Mouse (Mus musculus): ENCODE results near the gene 1810009A15Rik. TPM values are rescaled to one million over a fixed set of nuclear protein-coding genes. Genes with fewer than 3 reads are reported as not detected.

Gene 1810009A15Rik
- polyA plus RNA-seq, 1 experiment from 2014 or later: 178 TPM

DNA sequence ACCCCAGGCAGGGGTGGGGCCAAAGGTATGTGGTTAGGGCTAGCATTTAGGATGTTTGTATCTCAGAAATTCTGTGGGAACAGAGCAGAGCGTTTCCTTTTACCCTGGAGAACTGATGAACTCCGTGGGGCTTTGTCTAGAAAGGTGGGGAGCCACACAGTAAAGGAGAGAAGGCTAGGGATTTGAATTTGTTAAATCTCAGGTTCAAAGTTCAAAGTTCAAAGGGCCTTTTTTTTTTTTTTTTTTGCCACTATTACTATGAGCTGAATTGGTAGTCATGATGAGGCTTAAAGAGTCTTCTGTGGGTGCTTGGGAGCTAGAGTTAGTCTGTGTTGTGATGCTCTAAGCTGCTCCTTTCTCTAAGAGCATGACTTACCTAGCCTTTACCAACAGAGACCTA, 48.1 kb downstream of the 1810009A15Rik start:
- Histone ChIP-seq H3K4me1 (peaks cover 15% of the 10 kb centered on the region), H3K27me3 (ENCODE audit: poor library complexity, severe bottlenecking) (no peaks in the 10 kb centered on the region), H3K4me3 (no peak overlapping the region), H3K27ac (no peak overlapping the region), H3K9me3 (no peaks in the 10 kb centered on the region), H3K36me3 (replicated peaks) (peaks cover 69% of the 10 kb centered on the region)
- whole genome bisulfite sequencing: 84% methylated on average over 2 of the region's 2 CpGs
- no peak for DNase-seq (ENCODE audit: extremely low spot score, low spot score)

Small RNAs within 50 kb of the gene (microRNA-seq; reads per million reads assigned to microRNA genes)
- not detected for gene Mir5136

Other genes starting within 250 kb of the 1810009A15Rik start
- gene Chrm1, start 225.1 kb upstream of the 1810009A15Rik start, polyA plus RNA-seq (2016; fragmentation: Nextera tagmentation; extraction: Ambion mirVana): not detected in 2 replicates
- 136 and 149 TPM in 2 replicates for gene Slc3a2, start 165.5 kb upstream of the 1810009A15Rik start, polyA plus RNA-seq (2016; fragmentation: Nextera tagmentation; extraction: Ambion mirVana)
- 120 and 126 TPM in 2 replicates for gene Wdr74, start 153.0 kb upstream of the 1810009A15Rik start, polyA plus RNA-seq (2016; fragmentation: Nextera tagmentation; extraction: Ambion mirVana)
- gene 1700092M07Rik, start 148.1 kb upstream of the 1810009A15Rik start, polyA plus RNA-seq (2016; fragmentation: Nextera tagmentation; extraction: Ambion mirVana): 3.4 and 3.7 TPM in 2 replicates
- gene Stx5a, start 147.4 kb upstream of the 1810009A15Rik start, polyA plus RNA-seq (2016; fragmentation: Nextera tagmentation; extraction: Ambion mirVana): 86.8 and 87.8 TPM in 2 replicates
- gene Nxf1, start 131.8 kb upstream of the 1810009A15Rik start, polyA plus RNA-seq (2016; fragmentation: Nextera tagmentation; extraction: Ambion mirVana): 254 and 275 TPM in 2 replicates
- 170 TPM in 2 replicates for gene Tmem223, start 117.9 kb upstream of the 1810009A15Rik start, polyA plus RNA-seq (2016; fragmentation: Nextera tagmentation; extraction: Ambion mirVana)
- 47.4 and 49.5 TPM in 2 replicates for gene Tmem179b, start 114.4 kb upstream of the 1810009A15Rik start, polyA plus RNA-seq (2016; fragmentation: Nextera tagmentation; extraction: Ambion mirVana)
- 48.6 and 49.4 TPM in 2 replicates for gene Taf6l, start 102.4 kb upstream of the 1810009A15Rik start, polyA plus RNA-seq (2016; fragmentation: Nextera tagmentation; extraction: Ambion mirVana)
- 173 and 180 TPM in 2 replicates for gene Polr2g, start 90.3 kb upstream of the 1810009A15Rik start, polyA plus RNA-seq (2016; fragmentation: Nextera tagmentation; extraction: Ambion mirVana)
- gene Zbtb3, start 86.3 kb upstream of the 1810009A15Rik start, polyA plus RNA-seq (2016; fragmentation: Nextera tagmentation; extraction: Ambion mirVana): 6.6 and 6.8 TPM in 2 replicates
- gene Ttc9c, start 69.5 kb upstream of the 1810009A15Rik start, polyA plus RNA-seq (2016; fragmentation: Nextera tagmentation; extraction: Ambion mirVana): 82.5 and 85.5 TPM in 2 replicates
- gene Hnrnpul2, start 68.8 kb upstream of the 1810009A15Rik start, polyA plus RNA-seq (2016; fragmentation: Nextera tagmentation; extraction: Ambion mirVana): 4.9 and 5.4 TPM in 2 replicates
- gene AC129217.1, start 59.1 kb upstream of the 1810009A15Rik start, polyA plus RNA-seq (2016; fragmentation: Nextera tagmentation; extraction: Ambion mirVana): not detected in 2 replicates
- 47.0 and 48.0 TPM in 2 replicates for gene Bscl2, start 51.4 kb upstream of the 1810009A15Rik start, polyA plus RNA-seq (2016; fragmentation: Nextera tagmentation; extraction: Ambion mirVana)
- gene Gng3, start 49.7 kb upstream of the 1810009A15Rik start, polyA plus RNA-seq (2016; fragmentation: Nextera tagmentation; extraction: Ambion mirVana): 27.8 and 31.7 TPM in 2 replicates
- 0.36 and 0.99 TPM in 2 replicates for gene Lrrn4cl, start 38.1 kb upstream of the 1810009A15Rik start, polyA plus RNA-seq (2016; fragmentation: Nextera tagmentation; extraction: Ambion mirVana)
- gene Ubxn1, start 17.4 kb upstream of the 1810009A15Rik start, polyA plus RNA-seq (2016; fragmentation: Nextera tagmentation; extraction: Ambion mirVana): 208 and 212 TPM in 2 replicates
- gene Uqcc3, start 7.9 kb upstream of the 1810009A15Rik start, polyA plus RNA-seq (2016; fragmentation: Nextera tagmentation; extraction: Ambion mirVana): 53.2 and 55.5 TPM in 2 replicates
- 125 and 130 TPM in 2 replicates for gene Lbhd1, start 5.1 kb upstream of the 1810009A15Rik start, polyA plus RNA-seq (2016; fragmentation: Nextera tagmentation; extraction: Ambion mirVana)
- not detected in 2 replicates for gene Gm49403, start 4.9 kb upstream of the 1810009A15Rik start, polyA plus RNA-seq (2016; fragmentation: Nextera tagmentation; extraction: Ambion mirVana)
- gene Gm49416, start 73 bp downstream of the 1810009A15Rik start, polyA plus RNA-seq (2016; fragmentation: Nextera tagmentation; extraction: Ambion mirVana): 0.20 and 0.37 TPM in 2 replicates
- 59.9 and 61.4 TPM in 2 replicates for gene Ints5, start 4.2 kb downstream of the 1810009A15Rik start, polyA plus RNA-seq (2016; fragmentation: Nextera tagmentation; extraction: Ambion mirVana)
- gene Ganab, start 9.2 kb downstream of the 1810009A15Rik start, polyA plus RNA-seq (2016; fragmentation: Nextera tagmentation; extraction: Ambion mirVana): 118 and 121 TPM in 2 replicates
- gene B3gat3, start 31.5 kb downstream of the 1810009A15Rik start, polyA plus RNA-seq (2016; fragmentation: Nextera tagmentation; extraction: Ambion mirVana): 49.6 and 52.2 TPM in 2 replicates
- 3.7 and 3.9 TPM in 2 replicates for gene Rom1, start 40.5 kb downstream of the 1810009A15Rik start, polyA plus RNA-seq (2016; fragmentation: Nextera tagmentation; extraction: Ambion mirVana)
- gene Eml3, start 40.7 kb downstream of the 1810009A15Rik start, polyA plus RNA-seq (2016; fragmentation: Nextera tagmentation; extraction: Ambion mirVana): 24.0 and 25.7 TPM in 2 replicates
- 202 and 206 TPM in 2 replicates for gene Mta2, start 53.0 kb downstream of the 1810009A15Rik start, polyA plus RNA-seq (2016; fragmentation: Nextera tagmentation; extraction: Ambion mirVana)
- 40.2 and 49.1 TPM in 2 replicates for gene Tut1, start 65.0 kb downstream of the 1810009A15Rik start, polyA plus RNA-seq (2016; fragmentation: Nextera tagmentation; extraction: Ambion mirVana)
- gene Eef1g, start 78.2 kb downstream of the 1810009A15Rik start, polyA plus RNA-seq (2016; fragmentation: Nextera tagmentation; extraction: Ambion mirVana): 559 and 563 TPM in 2 replicates
- gene Ahnak, start 100.4 kb downstream of the 1810009A15Rik start, polyA plus RNA-seq (2016; fragmentation: Nextera tagmentation; extraction: Ambion mirVana): 6.5 and 7.1 TPM in 2 replicates
- gene Scgb1a1, start 199.1 kb downstream of the 1810009A15Rik start, polyA plus RNA-seq (2016; fragmentation: Nextera tagmentation; extraction: Ambion mirVana): not detected in 2 replicates
- gene Asrgl1, start 246.8 kb downstream of the 1810009A15Rik start, polyA plus RNA-seq (2016; fragmentation: Nextera tagmentation; extraction: Ambion mirVana): 17.8 and 25.5 TPM in 2 replicates

Data from forebrain, embryonic 10.5 days (tissue).